Mouse (Mus musculus) A20 (cell line): ENCODE results near the gene Gm20388.
A peak's percentile ranks its signal among the peaks of the same experiment; 100 is the strongest.

ENCODE experiments used
- DNase-seq: peaks from one replicate; pipeline ENCODE4 v3.0.0-alpha.2; 2011; ENCODE audit warnings: low read depth, low spot score

Gm20388 gene

GRCm38 (mm10) chr8:123657826-123658225 lies 3747.2 kb downstream of the Gm20388 start:
- no peak for DNase-seq

DNA sequence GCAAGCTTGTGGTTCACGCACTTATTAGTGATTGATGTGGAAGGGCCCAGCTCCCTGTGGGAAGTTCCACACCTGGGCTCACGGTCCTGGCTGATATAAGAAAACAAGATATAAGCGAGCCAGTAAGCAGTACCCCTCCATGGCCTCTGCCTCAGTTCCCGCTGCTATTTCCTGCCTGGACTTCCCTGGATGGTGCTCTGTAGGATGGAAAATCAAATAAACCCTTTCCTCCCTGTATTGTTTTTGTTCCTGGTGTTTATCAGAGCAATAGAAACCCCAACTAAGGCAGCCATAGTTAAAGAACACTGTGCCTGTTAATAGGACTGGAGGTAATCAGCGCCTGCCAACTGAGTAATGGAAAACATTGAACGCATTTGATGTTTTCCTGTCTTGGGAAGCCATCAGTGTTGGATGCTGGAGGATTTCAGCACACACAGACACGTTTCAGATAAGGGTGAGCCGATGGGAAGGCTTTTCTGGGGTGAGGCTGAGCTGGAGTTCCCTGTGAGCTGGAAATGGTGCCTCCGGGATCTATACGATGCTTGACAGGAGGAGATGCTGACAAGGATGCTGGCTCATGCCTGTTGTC lies 3748.9 kb downstream of the Gm20388 start:
- DNase-seq = no peak

GRCm38 (mm10) chr8:123661515-123661914 lies 3750.9 kb downstream of the Gm20388 start:
- no peak for DNase-seq

- DNase-seq = no peak
Observed at GRCm38 (mm10) chr8:123665580-123665979, 3754.9 kb downstream of the Gm20388 start.

GRCm38 (mm10) chr8:123666832-123667231 lies 3756.2 kb downstream of the Gm20388 start:
- no peak for DNase-seq

GRCm38 (mm10) chr8:123668681-123669080 lies 3758.0 kb downstream of the Gm20388 start:
- DNase-seq = no peak

DNA sequence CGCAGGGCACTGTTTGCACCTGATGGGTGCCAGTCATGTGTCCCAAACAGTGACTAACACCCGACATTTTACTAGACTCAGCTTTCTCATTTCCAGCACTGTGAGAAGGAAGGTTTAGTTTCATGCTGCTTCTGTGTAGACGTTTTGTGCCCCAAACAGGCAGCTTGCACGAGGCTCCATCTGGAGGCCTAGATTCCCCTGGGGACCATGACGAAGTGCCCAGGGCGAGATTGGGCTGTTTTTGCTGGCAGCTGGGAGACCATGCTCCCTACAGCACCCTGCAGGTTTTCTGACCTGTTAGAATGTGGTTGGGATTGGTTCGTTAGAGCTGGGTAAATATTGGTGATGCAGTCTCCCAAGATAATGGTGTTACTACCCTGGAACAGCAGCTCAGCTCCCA lies 3760.1 kb downstream of the Gm20388 start:
- DNase-seq = peak; percentile 17

GRCm38 (mm10) chr8:123671454-123671853 lies 3760.8 kb downstream of the Gm20388 start:
- DNase-seq = peak; percentile 21

DNA sequence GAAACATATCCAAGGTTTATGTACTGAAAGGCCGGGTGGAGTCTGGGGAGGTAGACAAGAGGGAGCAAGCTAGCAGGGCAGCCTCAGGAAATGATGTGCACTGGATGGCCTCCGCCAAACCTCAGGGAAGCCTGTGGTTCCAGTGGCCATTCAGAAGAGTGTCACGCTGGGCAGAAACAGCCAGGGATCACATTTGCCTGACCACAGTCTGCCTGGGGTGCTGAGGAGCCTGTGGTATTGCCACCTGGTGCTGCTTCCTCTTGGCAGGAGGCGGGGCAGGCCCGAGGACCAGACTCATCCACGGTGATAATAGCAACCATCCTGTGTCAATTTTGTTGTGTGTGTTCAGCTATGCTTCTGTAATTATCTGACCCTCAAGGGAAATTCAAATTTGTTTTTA lies 3762.0 kb downstream of the Gm20388 start:
- DNase-seq = peak; percentile 60

DNA sequence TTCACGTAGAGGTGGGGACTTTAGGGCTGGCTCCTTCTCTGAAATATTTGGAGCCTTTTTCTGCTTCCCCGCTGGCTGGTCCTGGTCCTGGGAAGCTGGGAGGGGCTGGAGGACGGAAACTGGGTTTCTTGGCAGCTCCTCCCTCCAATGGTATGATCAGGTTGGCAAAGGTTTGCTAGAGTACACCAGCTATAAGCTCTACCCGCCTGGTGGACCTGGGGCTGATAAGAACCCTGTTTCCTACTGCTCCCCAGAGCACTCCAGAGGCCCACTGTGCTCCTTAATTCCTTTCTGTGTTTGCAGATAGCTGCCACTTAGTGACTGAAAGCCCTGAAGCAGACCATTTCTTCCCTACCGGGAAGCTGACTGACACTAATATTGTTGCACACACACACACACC lies 3765.0 kb downstream of the Gm20388 start:
- DNase-seq = no peak

DNA sequence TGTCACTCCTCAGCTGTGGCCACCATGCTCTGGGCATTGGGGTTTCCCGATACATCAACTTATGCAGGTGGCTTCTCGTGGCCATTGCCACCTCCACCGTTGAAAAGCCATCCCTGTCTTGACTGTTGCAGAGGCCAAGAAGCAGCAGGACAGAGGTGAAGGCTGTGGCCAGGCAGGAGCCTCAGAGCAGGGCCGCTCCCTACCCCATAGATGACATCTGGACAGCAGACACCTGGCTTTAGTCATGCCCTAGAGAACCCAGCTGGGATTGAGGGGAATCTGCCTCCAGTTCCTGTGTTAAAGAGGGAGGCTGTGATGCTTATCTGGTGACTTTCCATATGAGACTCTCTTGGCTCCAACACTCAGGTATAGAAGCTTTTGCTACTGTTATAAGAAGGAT lies 3767.7 kb downstream of the Gm20388 start:
- peak; percentile 14 for DNase-seq

DNA sequence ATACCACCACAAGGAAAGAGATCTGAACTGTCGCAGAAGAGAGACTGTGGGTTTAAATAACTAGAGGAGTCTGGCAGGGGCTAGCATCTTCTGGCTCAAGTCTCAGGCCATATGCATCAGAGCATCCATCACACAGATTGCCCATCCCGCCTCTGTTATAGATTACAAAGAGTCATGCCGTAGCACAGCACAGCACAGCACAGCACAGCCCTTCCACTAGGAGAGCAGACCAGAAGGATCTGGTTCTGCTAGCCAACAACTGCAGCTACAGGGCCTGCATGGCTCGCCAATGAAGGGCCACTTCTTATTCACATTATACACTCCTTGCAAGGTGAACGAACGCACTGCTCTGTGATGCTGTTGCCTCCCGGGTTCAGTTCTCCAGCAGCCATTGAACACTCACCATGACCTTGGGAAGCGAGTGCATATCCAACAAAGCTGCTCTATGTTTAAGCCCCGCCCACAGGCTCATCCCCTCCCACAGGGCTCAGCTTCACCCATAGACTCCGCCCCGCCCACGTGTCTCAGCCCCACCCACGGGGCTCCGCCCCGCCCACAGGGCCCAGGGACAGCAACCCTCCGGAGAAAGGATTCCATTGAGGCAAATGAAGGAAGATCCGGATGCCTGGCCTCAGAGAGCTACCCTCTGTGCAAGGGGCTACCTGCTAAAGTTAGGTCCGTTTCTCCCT lies 3771.6 kb downstream of the Gm20388 start:
- no peak for DNase-seq

GRCm38 (mm10) chr8:123683321-123683720 lies 3772.7 kb downstream of the Gm20388 start:
- DNase-seq = no peak

- DNase-seq = no peak
Observed at GRCm38 (mm10) chr8:123684806-123685205, 3774.2 kb downstream of the Gm20388 start.

DNA sequence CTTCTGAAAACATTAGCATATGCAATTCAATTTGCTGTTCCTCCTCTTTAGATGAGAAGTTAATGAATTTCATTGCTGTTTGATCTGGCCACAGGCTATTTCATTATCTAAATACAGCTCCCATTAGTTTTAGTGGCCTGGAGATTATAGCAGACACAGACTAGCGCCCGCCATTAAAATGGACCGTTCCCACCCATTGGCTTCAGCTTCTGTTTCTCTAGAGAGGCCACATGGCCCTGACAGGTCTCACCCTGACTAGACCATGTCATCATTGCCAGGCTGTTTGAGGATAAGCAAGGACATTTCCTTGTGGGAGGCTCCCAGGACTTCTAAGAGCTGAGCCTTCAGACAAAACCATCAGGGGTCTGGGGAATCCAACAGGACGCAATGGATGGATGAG lies 3774.8 kb downstream of the Gm20388 start:
- no peak for DNase-seq

GRCm38 (mm10) chr8:123687826-123688225 lies 3777.2 kb downstream of the Gm20388 start:
- no peak for DNase-seq

DNA sequence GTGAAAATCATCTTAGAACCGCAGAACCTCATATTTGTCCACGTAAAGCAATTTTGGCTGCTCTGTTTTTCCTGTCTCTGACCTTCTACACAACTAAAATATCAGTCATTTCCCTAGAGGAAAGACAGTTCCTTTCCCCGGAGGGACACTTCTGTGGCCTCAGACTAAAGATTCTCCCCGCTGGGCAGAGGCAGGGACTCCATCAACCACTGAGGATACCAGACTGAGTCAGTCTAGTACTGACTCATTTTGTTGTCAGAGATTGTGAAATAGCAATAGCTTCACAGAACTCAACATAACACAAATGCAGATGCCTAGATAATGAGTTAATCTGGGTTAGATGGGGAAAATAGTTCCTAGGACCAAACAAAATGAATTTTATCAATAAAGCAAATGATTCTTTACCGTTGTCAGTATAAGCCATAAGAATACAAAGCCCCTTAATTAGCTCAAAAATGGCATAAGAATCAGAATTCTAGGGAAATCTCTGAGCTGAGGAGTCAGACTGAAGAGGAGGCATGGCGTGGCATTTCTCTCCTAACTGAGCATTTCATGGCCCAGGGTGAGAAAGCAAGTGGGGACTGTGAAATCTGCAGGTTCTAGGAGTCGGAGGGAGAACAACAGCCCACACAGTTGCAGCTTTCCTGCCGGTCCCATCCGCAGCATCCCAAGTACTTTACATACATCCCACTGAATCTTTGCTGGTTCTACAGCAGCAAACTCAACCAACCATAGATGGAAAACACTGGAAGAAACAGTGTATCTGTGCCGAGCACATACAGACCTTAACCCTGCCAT lies 3781.7 kb downstream of the Gm20388 start:
- no peak for DNase-seq

DNA sequence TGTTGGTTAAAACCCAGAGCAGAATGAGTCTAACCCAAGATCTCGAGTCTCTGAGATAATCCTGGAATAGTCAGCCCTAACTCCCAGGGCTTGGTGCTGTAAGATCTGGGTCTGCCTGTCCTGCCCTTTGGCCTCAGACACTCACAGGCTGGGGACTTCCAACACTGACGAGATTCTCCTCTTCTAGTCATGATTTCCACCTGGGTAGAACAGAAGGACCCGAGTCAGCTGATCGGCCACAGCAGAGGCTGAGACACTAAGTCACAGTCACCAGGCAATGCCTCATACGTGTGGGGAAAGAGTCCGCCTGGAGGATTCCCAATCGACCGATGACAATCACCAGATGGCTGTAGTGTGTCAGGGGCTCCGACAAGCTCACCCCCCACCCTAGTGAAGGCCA lies 3785.5 kb downstream of the Gm20388 start:
- no peak for DNase-seq

- DNase-seq = no peak
Observed at GRCm38 (mm10) chr8:123697329-123697728, 3786.7 kb downstream of the Gm20388 start.

- no peak for DNase-seq
Observed at GRCm38 (mm10) chr8:123700399-123701070, 3789.9 kb downstream of the Gm20388 start.

GRCm38 (mm10) chr8:123701952-123702587 lies 3791.4 kb downstream of the Gm20388 start:
- no peak for DNase-seq

DNA sequence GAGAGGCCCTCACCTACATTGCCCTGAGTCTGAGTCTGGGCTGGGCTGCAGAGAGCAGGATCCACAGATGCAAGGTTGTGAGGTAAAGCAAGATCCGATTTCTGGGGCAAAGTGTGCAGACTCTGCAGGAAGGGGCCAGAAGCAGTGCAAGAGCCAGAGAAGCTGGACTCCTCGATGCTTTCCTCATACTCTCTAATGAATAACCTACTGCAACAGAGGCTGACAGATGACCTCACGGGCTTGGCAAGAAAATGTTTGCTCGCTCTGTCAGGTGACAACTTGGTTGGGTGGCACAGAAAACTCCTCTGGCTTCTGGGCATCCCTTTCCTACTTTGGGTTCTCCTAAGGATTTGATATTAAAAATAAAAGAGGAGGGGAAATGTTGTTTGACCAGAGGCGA lies 3794.7 kb downstream of the Gm20388 start:
- no peak for DNase-seq
